Mouse (Mus musculus): ENCODE measurements around the gene Lgr4.

Lgr4 gene

GRCm38 (mm10) chr2:109984930-109985329, 67.5 kb downstream of the Lgr4 start:
- no peak for DNase-seq

- no peak for DNase-seq
Observed at GRCm38 (mm10) chr2:109985560-109985959, 68.1 kb downstream of the Lgr4 start.

GRCm38 (mm10) chr2:109986036-109986785, 68.8 kb downstream of the Lgr4 start:
- DNase-seq = no peak

DNA sequence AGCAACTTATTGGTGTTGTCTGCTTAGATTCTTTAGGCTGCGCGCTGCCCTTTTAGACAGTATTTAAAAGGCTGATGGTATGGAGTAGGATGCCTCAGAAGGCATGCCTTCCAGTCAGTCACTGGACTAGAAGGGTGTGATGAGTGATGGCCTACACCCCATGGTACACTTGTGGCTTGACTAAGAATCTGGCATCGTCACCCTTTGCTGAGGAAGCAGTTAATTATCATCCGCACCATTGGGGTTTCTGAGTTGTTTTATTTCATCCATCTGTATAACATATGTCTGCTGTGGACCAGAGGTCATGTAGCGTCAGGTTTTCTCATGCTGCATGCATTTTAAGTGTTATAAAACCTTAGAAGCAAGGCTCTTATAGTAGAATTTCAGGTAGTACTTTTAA, 70.5 kb downstream of the Lgr4 start:
- DNase-seq = no peak

DNA sequence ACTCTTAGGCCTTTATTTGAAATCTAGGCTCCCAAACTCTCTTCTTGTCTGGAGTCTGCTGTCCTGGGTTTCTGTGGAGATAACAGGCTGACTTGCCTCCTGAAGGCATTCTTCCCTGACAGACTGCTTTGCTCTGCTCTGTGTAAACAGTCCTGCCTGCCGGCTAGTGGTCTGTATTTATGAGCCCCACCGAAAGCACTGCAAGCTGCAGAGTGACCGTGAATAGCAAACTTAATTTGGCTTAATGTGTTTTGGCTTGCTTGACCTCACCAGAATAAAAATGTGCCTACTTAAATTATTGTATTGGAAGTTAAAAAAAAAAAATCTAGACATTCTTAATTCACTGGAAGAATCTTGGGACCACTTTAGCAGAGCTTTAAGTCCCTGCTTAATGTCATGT, 71.7 kb downstream of the Lgr4 start:
- DNase-seq = no peak

GRCm38 (mm10) chr2:109989679-109990473, 72.4 kb downstream of the Lgr4 start:
- DNase-seq = no peak

- no peak for DNase-seq
Observed at GRCm38 (mm10) chr2:109991754-109992153, 74.3 kb downstream of the Lgr4 start.

GRCm38 (mm10) chr2:109992448-109993073, 75.1 kb downstream of the Lgr4 start:
- DNase-seq = no peak

DNA sequence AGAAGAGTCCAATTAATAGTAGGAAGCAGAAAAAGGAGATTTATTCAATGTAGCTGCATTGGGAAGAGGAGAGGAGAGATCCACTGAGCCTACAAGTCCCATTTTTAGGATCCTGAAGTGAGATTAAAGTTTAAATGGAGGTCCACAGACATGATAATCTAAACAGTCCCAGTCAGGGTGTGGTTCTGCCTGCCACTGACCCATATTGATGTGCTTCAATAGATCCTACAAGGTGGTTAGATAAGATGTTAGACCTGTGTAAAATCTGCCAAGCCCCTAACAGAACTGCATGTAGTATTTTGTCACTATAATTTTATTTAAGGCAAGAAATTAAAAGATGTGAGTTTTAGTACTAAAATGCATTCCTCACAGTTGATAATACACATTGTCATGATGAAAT, 76.0 kb downstream of the Lgr4 start:
- DNase-seq = no peak

GRCm38 (mm10) chr2:109995061-109995460, 77.6 kb downstream of the Lgr4 start:
- DNase-seq = no peak

- no peak for DNase-seq
Observed at GRCm38 (mm10) chr2:109996411-109996810, 79.0 kb downstream of the Lgr4 start.

- no peak for DNase-seq
Observed at GRCm38 (mm10) chr2:110004668-110005067, 87.2 kb downstream of the Lgr4 start.

DNA sequence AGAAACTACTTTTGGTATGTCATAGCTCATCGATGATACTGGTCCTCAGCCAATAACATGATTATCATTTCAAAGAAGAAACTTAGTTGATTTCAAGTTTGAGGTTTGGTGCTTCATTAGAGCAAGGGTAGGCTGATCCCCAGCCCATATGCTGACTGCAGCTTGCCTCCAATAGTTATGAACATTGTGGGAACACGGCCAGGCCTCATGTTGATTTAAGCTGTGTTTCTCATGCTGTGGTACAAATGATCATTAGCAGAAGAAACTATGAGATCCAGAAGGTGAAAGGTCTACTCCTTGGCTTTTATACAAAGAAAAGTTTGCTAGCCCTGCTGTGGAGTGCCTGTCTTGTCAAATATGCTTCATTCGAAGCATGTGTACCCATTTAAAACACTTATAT, 87.7 kb downstream of the Lgr4 start:
- no peak for DNase-seq

GRCm38 (mm10) chr2:110005596-110006239, 88.3 kb downstream of the Lgr4 start:
- DNase-seq = no peak

DNA sequence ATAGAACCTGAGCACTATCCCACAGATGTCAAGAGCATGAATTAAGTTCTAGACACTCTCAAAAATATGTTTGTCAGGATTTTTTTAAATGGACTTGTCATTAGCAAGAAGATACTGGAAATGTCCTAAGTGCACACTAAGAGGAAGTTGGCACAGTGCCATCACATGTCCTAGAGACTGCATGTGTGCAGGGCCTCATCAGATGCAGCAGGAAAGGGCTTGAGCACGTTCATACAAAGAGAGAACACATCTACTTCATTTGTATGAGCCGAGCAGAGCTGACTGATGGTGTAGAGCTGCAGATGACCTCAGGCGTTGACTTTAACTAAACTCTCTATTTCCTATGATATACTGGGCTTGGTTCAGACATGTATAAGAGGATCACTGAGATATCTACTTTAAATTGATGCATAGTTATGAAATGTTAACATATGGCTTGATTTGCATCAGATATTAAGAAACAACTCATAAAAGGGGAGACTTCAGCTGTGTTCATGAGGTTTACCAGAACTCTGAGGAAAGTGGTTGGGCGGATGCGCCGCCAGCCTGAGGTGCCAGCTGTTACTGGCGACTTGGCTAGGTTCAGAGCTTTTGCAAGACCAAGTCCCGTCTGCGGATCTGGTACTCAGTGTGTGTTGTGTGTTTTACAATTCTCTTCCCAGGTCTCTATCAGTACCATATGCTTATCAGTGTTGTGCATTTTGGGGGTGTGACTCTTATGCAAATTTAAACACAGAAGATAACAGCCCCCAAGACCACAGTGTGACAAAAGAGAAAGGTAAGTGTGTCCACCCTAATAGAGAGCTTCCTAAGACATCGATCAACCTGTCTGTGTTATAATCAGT, 90.2 kb downstream of the Lgr4 start:
- no peak for DNase-seq

DNA sequence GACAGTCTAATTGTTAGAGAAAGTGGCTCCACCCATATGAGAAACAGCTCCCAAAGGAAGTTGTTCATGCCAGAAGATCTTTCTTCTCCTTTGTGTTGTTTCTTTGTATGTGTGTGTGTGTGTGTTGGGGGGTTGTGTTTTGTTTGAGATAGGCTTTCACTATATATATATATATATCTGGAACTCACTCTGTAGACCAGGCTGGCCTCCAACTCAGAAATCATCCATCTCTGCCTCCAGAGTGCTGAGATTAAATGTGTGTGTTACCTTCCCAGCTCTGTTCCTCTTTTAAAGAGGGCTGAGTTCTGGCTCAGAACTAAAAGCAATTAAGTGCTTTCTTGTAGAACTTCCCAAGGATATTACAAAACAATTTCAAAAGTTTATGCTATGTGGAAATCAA, 92.0 kb downstream of the Lgr4 start:
- DNase-seq = no peak

DNA sequence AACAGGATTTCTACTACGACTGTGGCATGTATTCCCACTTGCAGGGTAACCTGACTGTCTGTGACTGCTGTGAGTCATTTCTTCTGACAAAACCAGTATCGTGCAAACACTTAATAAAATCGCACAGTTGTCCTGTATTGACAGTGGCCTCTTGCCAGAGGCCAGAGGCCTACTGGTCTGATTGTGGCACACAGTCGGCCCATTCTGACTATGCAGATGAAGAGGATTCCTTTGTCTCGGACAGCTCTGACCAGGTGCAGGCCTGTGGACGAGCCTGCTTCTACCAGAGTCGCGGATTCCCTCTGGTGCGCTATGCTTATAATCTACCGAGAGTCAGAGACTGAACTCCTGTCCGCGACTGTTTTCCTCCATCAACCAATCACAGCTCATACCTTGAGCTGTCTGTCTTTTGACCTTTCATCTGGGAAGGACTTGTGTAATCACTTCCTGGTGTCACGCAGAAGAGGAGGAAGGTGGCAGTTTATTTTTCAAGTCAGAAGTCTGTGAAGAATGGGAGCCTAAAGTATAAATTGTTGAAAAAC, 94.8 kb downstream of the Lgr4 start:
- no peak for DNase-seq

- no peak for DNase-seq
Observed at GRCm38 (mm10) chr2:110017087-110017486, 99.6 kb downstream of the Lgr4 start.

GRCm38 (mm10) chr2:110017616-110018505, 100.4 kb downstream of the Lgr4 start, which contains the start of gene Ccdc34:
Gene Ccdc34, plus strand, starts transcription at chr2:110017817.
- DNase-seq = peak; percentile 92 to 94

DNA sequence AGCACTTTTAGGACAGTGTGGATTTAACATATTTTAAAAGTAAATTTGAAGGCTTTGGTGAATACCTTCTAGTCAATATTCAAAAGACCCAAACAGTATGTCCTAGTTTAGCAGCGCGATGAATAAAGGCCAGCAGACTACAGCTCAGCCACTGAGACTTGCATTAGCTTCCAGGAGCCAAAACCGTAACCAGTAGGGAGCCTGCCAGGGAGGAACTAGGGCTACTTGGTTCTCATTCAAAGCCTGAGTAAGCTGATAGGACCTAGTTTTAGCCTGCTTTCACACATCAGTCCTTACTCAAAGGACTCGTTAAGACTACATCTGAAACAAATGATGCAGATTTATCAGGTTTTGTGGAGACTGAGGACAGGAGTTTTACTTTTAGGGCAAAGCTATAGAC, 102.2 kb downstream of the Lgr4 start:
- no peak for DNase-seq

GRCm38 (mm10) chr2:110020430-110020829, 103.0 kb downstream of the Lgr4 start:
- no peak for DNase-seq

All from lung, postnatal 4 days (tissue).